Comparison of ENCODE assay signal across 14 mouse cellular contexts in the genomic region with DNA sequence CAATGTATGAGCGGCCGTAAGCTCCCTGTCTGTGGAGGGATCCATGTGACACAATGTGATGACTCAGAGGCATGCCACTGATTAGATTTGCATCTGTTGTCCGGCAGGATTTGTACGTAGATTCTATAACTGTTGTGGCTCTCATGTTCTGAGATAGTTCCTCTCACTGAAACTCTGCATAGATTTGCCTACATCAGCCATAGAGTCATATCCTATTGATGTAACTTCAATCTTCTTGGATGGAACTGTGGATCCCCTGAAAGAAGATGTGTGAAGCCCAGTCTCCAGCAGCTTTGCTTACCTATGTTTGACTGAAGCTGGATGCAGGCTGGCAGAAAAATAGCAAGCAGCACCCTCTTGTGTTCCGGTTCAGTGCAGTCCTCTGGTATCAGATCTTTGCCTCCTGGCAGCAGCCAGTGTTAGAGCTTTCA. TPM values are rescaled to one million over a fixed set of nuclear protein-coding genes. Genes with fewer than 3 reads are reported as not detected.
DNase-seq lines count a peak whose midpoint lies in the region; ATAC-seq and TF ChIP-seq lines count a peak whose summit lies in the region.
"Had no signal": no experiment of that assay in that cellular context is flagged by ENCODE, and none has a peak within 500 bp of the region (broad histone marks: within the 10 kb centered on the region; RNA-seq: fewer than 3 reads in every experiment).

No protein-coding gene starts in this region.

- H3K27me3 ChIP-seq in kidney, embryonic 16.5 days (ENCODE audit: insufficient read depth, low read length): no peaks in the 10 kb centered on the region
- H3K27me3 ChIP-seq in midbrain, embryonic 10.5 days (ENCODE audit: low read depth, poor library complexity, severe bottlenecking): no peaks in the 10 kb centered on the region
- H3K27me3 ChIP-seq: hindbrain, embryonic 15.5 days had no signal

- H3K4me3 ChIP-seq in left cerebral cortex, adult 2 months: no peak overlapping the region
- no peak overlapping the region for H3K4me3 ChIP-seq in kidney, embryonic 16.5 days (ENCODE audit: low read length)
- H3K4me3 ChIP-seq in midbrain, embryonic 10.5 days: no peak overlapping the region
- H3K4me3 ChIP-seq: hindbrain, embryonic 15.5 days had no signal

- H3K27ac ChIP-seq in left cerebral cortex, adult 2 months: no peak overlapping the region
- H3K27ac ChIP-seq in kidney, embryonic 16.5 days (ENCODE audit: low read length): no peak overlapping the region
- H3K27ac ChIP-seq in midbrain, embryonic 10.5 days (replicated peaks): no peak overlapping the region
- H3K27ac ChIP-seq: hindbrain, embryonic 15.5 days had no signal

- no peak overlapping the region for H3K4me2 ChIP-seq in kidney, embryonic 16.5 days (replicated peaks; ENCODE audit: low read depth, low read length)
- H3K4me2 ChIP-seq: hindbrain, embryonic 15.5 days had no signal

- no peak for ATAC-seq in CD4-positive, CD25-positive, alpha-beta regulatory T cell, adult 4 months
- no peak; the same call in 1 of the 2 replicates for ATAC-seq in kidney, embryonic 16.5 days (ENCODE audit: low FRiP score, low TSS enrichment)

- peak; percentile 54 for TF ChIP-seq CTCF in left cerebral cortex, adult 2 months (IDR thresholded peaks at IDR 0.05)

- H3K36me3 ChIP-seq in kidney, embryonic 16.5 days (ENCODE audit: insufficient read depth, low read length): no peaks in the 10 kb centered on the region
- no peaks in the 10 kb centered on the region for H3K36me3 ChIP-seq in midbrain, embryonic 10.5 days
- H3K36me3 ChIP-seq: hindbrain, embryonic 15.5 days had no signal

- peak; percentile 39 for DNase-seq in CD4-positive, CD25-positive, alpha-beta regulatory T cell, adult 2 months (ENCODE audit: low read depth, low spot score)
- DNase-seq in left cerebral cortex, adult 2 months (ENCODE audit: extremely low spot score in 1 of 2, low spot score in 2 of 2): peak; percentile 20
- no peak for DNase-seq in left cerebral cortex, postnatal 4 days
- peak; percentile 24 to 45 for DNase-seq in layer of hippocampus, adult 18-20 months (ENCODE audit: low spot score in 2 of 2)
- DNase-seq in right cerebral cortex, postnatal 10 days (ENCODE audit: low spot score in 2 of 2): peak; percentile 50 to 57
- no peak for DNase-seq in midbrain, embryonic 10.5 days (ENCODE audit: low spot score)
- DNase-seq: cerebellum, adult 11 months; gastrocnemius, postnatal 10 days; lung, postnatal 10 days had no signal

- no peaks in the 10 kb centered on the region for H3K9me3 ChIP-seq in kidney, embryonic 16.5 days (ENCODE audit: low read length)
- no peaks in the 10 kb centered on the region for H3K9me3 ChIP-seq in midbrain, embryonic 10.5 days (replicated peaks)
- H3K9me3 ChIP-seq: hindbrain, embryonic 15.5 days had no signal

- 73% methylated on average over 5 of the region's 5 CpGs for WGBS in kidney, embryonic 16.5 days
- 85% methylated on average over 5 of the region's 5 CpGs for whole genome bisulfite sequencing in midbrain, embryonic 10.5 days

- no peaks in the 10 kb centered on the region for H3K4me1 ChIP-seq in kidney, embryonic 16.5 days (ENCODE audit: insufficient read depth, low read length)
- no peaks in the 10 kb centered on the region for H3K4me1 ChIP-seq in midbrain, embryonic 10.5 days
- H3K4me1 ChIP-seq: hindbrain, embryonic 15.5 days had no signal

- H3K9ac ChIP-seq in kidney, embryonic 16.5 days (replicated peaks; ENCODE audit: low read length): no peak overlapping the region
- H3K9ac ChIP-seq: hindbrain, embryonic 15.5 days had no signal

- intact Hi-C loops in left cerebral cortex, adult 2 months (cut with DNase I): loop anchor here (1.0 to 2.0 kb wide), 2 partner anchors 96 to 155 kb away; a partner anchor contains a TSS
- intact Hi-C loops in left cerebral cortex, postnatal 4 days (cut with DNase I): loop anchor here (5.0 kb wide), 1 partner anchor 156 kb away; a partner anchor contains a TSS

RNA-seq across cellular contexts. Expression of a gene that starts 5.7 kb away (rescaled TPM):
- polyA plus RNA-seq in CD4-positive, CD25-positive, alpha-beta regulatory T cell, adult 4 months (2017; shearing (Covaris generic)): 10 to 100 TPM; 12.5 to 13.1 TPM
- total RNA-seq in left cerebral cortex, adult 2 months (2021): under 1 TPM in 1 of 2 experiments, not detected in 1; 0.40 TPM
- total RNA-seq in left cerebral cortex, postnatal 4 days (2021): not detected
- total RNA-seq in layer of hippocampus, adult 18-20 months (2021): not detected
- not detected in 2 replicates for polyA plus RNA-seq in kidney, embryonic 16.5 days (2015; fragmentation: Nextera tagmentation; extraction: Ambion mirVana)
- polyA plus RNA-seq in midbrain, embryonic 10.5 days (2016; fragmentation: Nextera tagmentation; extraction: Ambion mirVana): not detected in 2 replicates
- polyA plus RNA-seq: hindbrain, embryonic 15.5 days; limb, embryonic 11.5 days; neural tube, embryonic 11.5 days had no signal

RNA-seq across cellular contexts. Expression of a gene that starts 23.2 kb away (rescaled TPM):
- polyA plus RNA-seq in CD4-positive, CD25-positive, alpha-beta regulatory T cell, adult 4 months (2017; shearing (Covaris generic)): 100 to 1,000 TPM; 451 to 548 TPM
- under 1 TPM; 0.38 to 0.40 TPM for total RNA-seq in left cerebral cortex, adult 2 months (2021)
- under 1 TPM in 1 of 2 experiments, not detected in 1; 0.32 TPM for total RNA-seq in left cerebral cortex, postnatal 4 days (2021)
- under 1 TPM; 0.38 to 0.62 TPM for total RNA-seq in layer of hippocampus, adult 18-20 months (2021)
- polyA plus RNA-seq in kidney, embryonic 16.5 days (2015; fragmentation: Nextera tagmentation; extraction: Ambion mirVana): 2.3 and 2.8 TPM in 2 replicates
- polyA plus RNA-seq in midbrain, embryonic 10.5 days (2016; fragmentation: Nextera tagmentation; extraction: Ambion mirVana): 0.32 and 0.60 TPM in 2 replicates

RNA-seq across cellular contexts. Expression of a gene that starts 51.4 kb away (rescaled TPM):
- polyA plus RNA-seq in CD4-positive, CD25-positive, alpha-beta regulatory T cell, adult 4 months (2017; shearing (Covaris generic)): 100 to 1,000 TPM in 1 of 2 experiments, 10 to 100 TPM in 1; 52.9 to 159 TPM
- not detected for total RNA-seq in left cerebral cortex, adult 2 months (2021)
- under 1 TPM in 1 of 2 experiments, not detected in 1; 0.22 TPM for total RNA-seq in left cerebral cortex, postnatal 4 days (2021)
- under 1 TPM; 0.15 to 0.20 TPM for total RNA-seq in layer of hippocampus, adult 18-20 months (2021)
- polyA plus RNA-seq in kidney, embryonic 16.5 days (2015; fragmentation: Nextera tagmentation; extraction: Ambion mirVana): 0.35 and 0.44 TPM in 2 replicates
- 0.05 TPM in 1 of 2 replicates, not detected in the other for polyA plus RNA-seq in midbrain, embryonic 10.5 days (2016; fragmentation: Nextera tagmentation; extraction: Ambion mirVana)
- polyA plus RNA-seq: limb, embryonic 11.5 days; neural tube, embryonic 11.5 days had no signal

Comparison
In these comparisons a context has a peak if more than half of its experiments do, and no peak if none do; other contexts are left out.
1. DNase-seq: peak in CD4-positive, CD25-positive, alpha-beta regulatory T cell, adult 2 months (single experiment), left cerebral cortex, adult 2 months (2 of 2), layer of hippocampus, adult 18-20 months (2 of 2) and right cerebral cortex, postnatal 10 days (2 of 2); none in left cerebral cortex, postnatal 4 days (single experiment) and midbrain, embryonic 10.5 days (single experiment).